Mouse (Mus musculus): ENCODE measurements around the gene Rgp1.
A peak's percentile ranks its signal among the peaks of the same experiment; 100 is the strongest.

The Rgp1 gene

DNA sequence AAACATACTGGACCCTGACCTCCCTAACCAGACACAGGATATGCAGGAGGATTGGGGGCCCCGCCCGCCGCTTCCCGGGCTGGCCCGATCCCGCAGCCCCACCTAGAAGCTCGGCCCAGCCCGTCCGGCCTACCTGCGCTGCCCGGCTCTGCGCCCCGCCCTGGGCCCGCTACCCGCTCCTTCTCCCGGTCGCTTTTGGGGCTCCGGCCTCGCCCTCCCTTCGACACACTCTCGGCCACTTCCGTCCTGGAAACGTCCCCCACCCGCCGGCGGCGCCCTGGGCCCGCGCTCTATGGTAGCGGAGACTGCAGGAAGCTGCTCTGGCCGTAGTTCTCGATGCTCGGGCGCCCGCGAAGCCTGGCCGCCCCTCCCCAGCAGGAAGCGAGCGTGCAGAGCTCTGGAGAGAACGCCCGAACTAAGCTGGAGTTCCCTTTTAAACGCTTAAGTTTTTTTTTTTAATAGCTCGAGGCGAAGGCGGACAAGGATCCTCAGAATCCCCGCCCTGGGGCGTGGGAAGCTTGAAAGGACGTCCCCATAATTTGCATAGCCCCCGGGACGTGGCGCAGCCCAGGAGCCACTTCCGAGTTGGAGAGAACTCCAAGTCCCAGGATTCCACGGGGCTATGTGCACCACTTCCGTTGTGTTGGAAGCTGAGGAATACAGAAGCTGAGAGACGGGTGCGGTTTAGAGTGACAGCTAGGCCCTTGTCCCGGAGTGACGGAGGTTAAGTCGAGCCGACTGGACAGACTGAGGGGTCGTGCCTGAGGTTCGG, 16.3 kb upstream of the Rgp1 start, which contains the start of the genes Creb3 and Tln1:
Gene Creb3 (plus strand): TSS at position 336 of the 772 bp plus-strand sequence.
Gene Tln1 (minus strand): TSS at position 695 of the 772 bp plus-strand sequence.
- peak; percentile 88 to 92 for DNase-seq (ENCODE audit: low read depth in 2 of 2, low spot score in 2 of 2)

DNA sequence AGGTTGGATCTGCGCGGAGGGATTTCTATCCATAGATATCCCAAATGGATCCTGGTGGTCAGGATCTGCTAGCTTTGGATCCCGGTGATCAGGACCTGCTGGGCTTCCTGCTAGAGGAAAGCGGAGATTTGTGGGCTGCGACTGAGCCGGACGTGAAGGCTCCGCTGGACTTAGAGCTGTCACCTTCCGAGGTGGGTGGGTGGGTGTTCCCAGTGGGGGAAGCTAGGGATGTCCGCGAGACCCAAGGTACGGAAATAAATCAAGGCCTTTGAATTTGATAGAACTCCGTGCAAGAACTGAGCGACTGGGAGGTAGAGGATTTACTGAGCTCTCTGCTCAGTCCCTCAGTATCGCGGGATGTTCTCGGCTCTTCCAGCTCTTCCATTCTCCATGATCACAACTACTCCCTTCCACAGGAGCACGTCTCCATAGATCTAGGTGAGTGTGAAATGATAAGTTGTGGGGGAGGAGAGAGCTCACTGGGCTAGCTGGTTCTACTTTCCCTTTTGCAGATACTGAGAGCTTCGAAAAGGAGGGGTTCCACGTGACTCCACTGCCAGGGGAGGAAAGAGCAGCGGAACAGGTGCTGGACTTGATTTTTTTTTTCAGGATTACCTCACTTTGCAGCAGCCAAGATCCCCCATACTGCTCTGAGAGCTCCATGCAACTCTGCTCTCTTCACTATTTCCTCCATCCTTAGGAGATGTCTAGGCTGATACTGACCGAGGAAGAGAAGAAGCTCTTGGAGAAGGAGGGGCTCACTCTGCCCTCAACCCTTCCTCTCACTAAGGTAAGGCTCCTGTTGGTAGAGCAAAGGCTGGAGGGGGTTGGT, 15.5 kb upstream of the Rgp1 start:
- no peak for DNase-seq (ENCODE audit: low read depth in 2 of 2, low spot score in 2 of 2)

DNA sequence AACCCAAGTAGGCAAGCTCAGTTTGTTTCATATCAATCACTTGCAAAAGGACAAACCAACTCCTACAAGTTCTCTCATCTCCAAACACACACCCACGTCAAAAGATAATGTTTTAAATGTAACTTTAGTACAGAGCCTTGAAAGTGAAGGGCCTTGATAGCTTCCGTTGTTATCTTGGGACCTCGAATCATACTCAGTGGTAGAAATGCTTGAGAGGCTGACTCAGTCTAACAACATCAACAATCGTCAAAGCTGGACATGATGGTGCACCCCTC, 15.0 kb upstream of the Rgp1 start:
- no peak for DNase-seq (ENCODE audit: low read depth in 2 of 2, low spot score in 2 of 2)

DNA sequence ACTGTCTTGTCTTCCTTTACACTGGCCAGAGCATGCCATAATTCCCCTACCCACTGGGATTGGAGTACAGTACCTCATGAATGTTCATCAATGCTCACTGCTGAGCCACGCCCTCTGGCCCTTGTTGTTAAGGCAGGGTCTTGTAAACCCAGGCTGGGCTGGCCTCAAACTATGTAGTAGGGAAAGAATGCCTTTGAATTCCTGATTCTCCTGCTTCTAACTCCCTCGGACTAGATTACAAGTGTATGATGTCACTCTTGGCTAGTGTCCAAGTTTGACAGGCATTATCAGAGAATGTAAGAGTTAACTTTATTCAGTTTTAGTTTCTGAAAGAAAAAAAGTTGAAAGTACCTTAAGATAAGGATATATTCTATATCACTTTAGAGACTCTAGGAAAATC, 14.3 kb upstream of the Rgp1 start:
- no peak for DNase-seq (ENCODE audit: low read depth in 2 of 2, low spot score in 2 of 2)

DNA sequence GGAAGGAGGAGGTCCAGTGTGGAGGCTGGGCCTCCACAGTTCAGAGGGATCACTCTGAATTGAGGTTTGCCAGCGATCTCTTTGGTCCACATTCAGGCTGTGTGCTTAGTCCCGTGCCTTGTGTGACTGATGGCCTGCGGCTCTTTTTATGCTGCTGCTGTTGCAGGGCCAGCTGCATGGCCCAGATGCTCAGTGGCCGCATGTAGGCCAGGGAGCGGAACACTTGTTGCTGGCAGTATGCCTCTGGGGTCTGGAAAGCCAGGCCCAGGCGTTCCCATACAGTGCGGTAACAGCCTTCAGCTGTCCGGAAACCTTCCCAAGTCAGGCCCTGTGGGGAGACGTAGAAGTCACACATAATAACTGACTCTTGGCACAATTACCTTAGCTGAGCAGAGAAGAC, 11.4 kb upstream of the Rgp1 start:
- DNase-seq (ENCODE audit: low read depth in 2 of 2, low spot score in 2 of 2) = no peak

DNA sequence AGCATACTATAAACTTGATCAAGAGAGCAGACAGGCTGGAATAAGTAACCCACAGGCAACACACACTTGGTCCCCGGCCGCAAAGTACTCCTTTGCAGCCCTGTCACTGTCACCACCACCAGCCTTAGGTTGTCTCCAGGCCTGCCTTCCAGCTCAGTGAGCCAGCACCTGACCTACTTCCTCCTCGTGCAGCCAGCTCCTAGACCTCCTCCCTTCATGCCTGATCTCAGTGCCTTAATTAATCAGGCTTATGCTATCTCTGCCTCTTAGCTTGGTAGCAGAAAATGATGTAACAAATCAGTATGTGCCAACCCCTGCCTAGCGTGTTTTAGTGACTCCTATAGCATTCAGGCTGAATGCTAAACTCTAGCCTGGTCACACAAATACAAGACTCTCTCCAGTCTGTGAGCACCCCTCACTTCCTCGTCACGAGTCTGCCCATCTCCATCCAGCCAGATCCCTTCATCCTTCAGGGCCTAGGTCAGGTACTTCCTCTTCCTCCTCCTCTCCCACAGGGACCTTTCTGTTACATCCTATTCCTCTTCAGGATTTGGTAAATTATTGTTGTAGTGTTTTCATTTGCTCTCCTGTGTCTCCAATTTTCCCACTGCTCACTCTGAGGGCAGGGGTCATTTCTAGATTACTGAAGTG, 7.0 kb upstream of the Rgp1 start:
- DNase-seq (ENCODE audit: low read depth in 2 of 2, low spot score in 2 of 2) = no peak

DNA sequence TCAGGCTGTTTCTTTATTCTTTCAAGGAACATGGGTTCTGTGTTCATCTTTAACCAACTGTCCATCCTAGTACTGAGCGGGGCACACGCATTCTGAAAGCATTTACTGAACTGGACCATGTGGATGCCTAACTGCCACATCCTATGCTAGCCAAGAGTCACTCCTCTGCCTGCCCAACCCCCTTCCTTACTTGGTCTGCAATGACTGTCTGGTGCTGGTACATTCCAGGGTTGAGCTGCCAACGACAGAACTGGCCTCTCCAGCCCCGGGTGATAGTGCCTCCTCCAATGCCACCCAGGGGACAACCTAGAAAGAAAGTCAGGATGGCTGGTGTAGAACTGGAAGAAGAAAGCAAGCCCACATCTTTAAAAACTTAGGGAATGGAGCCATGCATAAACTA, 5.0 kb upstream of the Rgp1 start:
- DNase-seq (ENCODE audit: low read depth in 2 of 2, low spot score in 2 of 2) = no peak

DNA sequence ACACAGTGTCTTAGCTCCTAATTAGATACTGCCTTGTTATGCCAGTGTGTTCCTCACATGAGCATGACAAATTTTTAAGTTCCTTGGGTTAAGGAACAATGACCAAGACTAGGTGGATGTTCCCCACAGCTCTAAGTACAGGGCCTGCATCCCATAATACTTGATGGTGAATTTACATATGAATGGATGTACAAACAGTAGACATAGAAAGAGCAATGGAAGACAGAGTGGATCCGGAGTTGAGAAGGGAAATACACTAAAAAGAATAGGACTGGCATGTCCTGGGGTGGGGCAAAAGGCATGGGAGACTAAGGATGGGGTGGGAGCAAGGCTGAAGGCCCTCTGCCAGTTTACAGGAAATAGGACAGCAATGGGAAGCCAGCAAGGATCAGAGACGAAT, 3.2 kb upstream of the Rgp1 start:
- DNase-seq (ENCODE audit: low read depth in 2 of 2, low spot score in 2 of 2) = no peak

DNA sequence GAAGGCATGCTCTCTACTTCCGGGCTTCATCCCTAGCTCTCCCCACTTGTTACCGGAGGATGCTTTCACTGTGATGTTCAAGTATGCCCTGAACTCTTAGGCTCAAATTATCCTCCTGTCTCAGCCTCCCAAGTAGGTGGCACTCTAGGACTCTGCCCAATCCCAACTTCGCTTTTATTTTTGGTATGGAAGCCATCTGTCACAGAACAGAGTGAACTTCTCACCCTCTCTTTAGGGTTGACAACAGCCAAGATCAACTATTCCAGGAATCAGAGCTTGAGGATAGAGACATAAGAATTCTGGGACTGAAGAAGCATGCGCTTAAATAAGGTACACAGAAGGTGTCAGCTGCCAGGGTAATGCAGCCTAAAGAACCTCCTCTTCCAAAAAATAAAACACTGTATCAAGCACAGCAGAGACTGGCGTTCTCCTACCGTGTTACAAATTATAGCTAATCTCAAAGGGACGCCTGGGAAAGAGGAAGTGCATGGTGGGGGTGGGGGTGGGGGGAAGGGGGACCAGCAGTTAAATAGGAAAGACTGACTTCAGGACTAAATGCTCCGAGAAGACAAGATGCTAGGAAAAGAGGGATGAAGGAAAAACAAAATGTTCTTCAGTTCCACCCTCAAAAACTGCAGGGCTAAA, 1.2 kb upstream of the Rgp1 start:
- no peak for DNase-seq (ENCODE audit: low read depth in 2 of 2, low spot score in 2 of 2)

DNA sequence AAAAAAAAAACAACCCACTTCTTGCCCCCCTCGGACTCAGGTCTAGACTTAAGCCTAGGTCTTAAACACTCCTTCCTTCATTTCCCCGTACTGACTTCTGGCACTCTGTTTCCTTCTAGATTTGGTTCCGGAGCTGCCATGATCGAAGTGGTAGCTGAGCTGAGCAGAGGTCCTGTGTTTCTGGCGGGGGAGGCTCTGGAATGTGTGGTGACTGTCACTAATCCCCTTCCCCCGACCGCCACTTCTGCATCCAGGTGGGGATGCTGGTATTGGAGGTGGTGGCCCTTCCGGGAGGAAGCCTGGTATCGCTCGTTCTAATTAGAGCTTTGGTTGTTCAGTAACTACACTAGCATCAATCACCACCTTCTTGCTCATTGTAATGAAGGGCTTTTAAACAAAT, 741 bp downstream of the Rgp1 start:
- DNase-seq (ENCODE audit: low read depth in 2 of 2, low spot score in 2 of 2) = no peak

DNA sequence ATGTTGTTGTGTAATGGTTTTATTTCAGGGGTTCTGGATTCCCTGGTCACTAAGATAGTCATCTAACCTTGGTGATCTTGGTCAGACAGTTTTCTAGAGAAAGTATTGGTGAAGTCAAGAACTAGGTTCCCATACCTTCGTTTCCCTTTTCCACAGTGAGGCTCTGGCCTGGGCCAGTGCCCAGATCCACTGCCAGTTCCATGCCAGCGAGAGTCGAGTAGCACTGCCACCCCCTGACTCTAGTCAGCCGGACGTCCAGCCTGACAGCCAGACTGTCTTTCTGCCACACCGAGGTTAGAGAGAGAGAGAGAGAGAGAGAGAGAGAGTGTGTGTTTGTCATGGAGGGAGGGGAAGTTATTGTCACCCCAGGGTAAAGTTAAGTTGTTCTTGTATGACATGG, 1.2 kb downstream of the Rgp1 start:
- no peak for DNase-seq (ENCODE audit: low read depth in 2 of 2, low spot score in 2 of 2)

DNA sequence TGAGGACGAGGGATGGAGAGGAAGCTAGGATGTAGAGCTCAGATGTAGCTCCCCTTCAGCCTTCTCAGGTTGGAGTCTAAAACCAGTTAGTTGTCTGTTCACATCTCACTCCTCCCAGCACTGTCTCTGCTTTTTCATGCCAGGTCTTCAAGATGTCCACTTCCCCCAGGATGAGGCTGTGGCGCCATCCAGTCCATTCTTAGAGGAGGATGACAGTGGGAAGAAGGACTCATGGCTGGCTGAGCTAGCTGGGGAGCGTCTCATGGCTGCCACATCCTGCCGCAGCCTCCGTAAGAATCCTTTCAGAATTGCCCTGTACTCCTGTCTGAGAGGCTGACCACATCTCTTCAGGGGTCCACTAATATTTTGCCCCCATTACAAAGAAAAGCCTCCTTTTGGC, 2.2 kb downstream of the Rgp1 start:
- no peak for DNase-seq (ENCODE audit: low read depth in 2 of 2, low spot score in 2 of 2)

DNA sequence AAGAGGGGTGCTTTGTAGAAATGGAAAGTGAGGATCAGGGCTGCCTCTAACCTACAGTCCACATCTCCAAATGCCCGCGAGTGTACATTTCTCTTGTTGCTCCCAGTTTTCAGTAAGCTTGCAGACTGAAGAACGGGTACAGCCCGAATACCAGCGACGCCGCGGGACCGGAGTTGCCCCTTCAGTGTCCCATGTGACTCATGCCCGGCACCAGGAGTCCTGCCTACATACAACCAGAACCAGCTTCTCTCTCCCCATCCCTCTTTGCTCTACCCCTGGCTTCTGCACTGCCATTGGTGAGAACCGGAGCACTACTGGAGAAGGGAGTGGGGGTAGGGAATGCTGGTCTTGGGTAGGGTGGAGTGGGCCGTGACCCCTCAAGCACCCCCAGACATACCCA, 2.9 kb downstream of the Rgp1 start:
- no peak for DNase-seq (ENCODE audit: low read depth in 2 of 2, low spot score in 2 of 2)

DNA sequence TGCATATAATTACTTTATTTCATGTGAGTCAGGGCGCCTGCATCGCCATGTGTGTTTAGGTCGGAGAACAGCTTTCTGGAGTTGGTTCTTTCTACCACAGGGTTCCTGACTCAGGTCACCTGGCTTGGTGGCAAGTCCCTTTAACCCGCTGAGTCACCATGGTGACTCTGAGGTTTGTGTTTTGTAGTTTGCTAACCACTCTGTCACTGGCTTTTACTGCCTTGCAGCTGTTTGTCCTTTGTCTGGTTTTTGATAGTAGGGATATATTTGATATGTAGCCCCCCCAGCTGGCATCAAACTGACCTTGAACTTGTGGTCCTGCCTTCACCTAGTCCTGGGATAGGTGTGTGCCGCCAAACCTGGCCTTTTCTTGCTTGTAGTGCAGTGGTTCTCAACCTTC, 3.7 kb downstream of the Rgp1 start:
- DNase-seq (ENCODE audit: low read depth in 2 of 2, low spot score in 2 of 2) = no peak

DNA sequence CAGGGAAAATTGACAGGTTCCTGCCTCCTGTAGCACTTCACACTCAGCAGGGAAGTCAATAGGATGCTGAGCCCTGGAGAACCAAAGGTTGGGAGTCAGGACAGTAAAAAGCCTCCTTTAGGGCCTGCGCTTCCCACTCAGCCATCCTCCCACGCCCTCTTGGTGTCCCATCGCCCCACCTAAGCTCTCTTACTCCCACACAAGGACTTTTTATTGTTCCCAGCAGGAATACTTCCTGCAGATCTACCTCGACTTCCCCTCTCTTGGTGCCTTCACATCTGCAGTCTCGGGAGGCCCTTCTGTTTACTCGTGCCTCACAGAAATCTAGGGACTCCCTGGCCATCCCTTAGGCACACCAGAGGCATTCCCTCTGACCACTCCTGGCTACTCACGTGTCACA, 4.9 kb downstream of the Rgp1 start:
- no peak for DNase-seq (ENCODE audit: low read depth in 2 of 2, low spot score in 2 of 2)

DNA sequence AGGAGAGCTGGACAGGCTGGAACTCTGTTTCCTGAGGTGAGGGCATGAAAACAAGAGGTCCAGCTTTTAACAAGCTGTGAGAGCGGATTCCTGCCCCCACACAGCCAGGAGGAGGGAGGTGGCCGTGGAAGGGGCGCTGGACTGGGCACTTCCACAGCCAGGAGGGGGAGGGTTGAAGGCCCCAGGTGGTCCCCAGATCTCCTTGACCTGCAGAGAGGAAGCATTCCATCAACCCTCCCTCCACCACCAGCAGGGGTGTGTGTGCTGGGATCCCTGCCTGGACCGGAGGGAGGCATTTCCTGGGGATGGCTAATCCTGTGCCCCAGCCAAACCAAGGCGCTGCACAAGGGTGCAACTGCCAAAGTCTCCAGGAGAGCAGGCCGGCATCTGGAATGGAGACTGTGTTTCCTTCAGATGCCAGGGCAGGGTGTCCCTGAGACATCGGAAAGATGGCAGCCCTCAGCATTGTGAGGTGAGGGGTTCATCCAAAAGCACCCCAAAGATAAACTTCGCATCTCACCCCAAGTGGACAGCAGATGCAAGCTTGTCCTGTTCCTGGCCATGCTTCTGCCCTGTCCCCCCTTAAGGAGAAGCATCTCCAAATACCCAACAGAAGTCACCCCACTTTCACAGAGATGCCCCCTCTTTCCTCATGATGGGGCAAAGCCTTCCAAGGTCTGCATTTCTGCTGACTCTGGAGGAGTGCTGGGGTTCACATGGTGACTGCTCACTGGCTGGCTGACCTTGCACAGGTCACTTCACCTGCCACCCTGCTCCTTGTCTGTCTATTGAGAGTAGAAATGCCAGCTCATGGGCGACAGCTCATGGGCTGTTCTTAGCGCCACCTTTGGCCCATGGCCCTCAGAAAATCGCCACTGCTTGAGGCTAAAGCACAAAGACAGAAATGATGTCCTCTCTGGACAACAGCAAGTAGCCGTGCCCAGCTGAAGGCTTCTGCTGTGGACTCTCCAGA, 6.2 kb downstream of the Rgp1 start, which contains the start of gene Msmp:
Gene Msmp (minus strand): TSS at position 51 of the 973 bp plus-strand sequence.
- no peak for DNase-seq (ENCODE audit: low read depth in 2 of 2, low spot score in 2 of 2)

DNA sequence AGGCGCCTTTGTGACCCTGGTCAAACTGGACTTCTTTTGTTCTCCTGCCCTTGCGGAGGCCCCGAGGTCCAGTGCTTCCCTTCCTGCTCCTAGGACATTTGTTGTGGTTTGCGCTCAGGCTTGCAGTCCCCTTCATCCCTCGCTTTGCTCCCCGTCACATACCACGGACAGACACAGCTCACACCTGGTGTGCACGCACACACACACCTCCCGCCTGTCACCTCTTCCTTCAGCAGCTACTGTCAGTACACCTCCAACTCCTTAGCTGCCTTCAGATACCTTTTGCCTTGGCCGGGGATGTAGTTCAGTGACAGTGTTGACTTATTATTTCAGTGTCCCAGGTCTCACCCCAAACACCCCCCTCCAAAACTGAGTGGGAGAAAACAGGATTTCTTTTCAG, 7.2 kb downstream of the Rgp1 start:
- DNase-seq (ENCODE audit: low read depth in 2 of 2, low spot score in 2 of 2) = no peak

DNA sequence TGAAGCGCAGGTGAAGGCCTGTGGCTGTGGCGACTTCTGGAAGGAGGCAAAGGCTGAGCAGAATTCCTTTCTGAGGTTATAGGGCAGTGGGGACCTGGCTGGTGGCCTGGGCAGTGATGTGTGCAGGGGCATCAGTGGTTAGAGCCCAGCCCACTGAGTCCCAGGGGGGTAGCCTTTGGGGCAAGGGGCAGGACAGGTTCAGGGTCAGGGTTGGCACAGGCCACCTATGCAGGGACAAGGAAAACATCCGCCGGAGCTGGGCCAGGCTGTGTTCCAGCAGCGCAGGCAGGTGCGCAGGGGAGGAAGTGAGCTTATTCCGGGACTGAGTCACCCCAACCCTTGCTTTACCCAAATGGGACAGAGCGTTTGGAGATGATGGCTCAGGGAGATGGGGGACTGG, 7.9 kb downstream of the Rgp1 start:
- no peak for DNase-seq (ENCODE audit: low read depth in 2 of 2, low spot score in 2 of 2)

DNA sequence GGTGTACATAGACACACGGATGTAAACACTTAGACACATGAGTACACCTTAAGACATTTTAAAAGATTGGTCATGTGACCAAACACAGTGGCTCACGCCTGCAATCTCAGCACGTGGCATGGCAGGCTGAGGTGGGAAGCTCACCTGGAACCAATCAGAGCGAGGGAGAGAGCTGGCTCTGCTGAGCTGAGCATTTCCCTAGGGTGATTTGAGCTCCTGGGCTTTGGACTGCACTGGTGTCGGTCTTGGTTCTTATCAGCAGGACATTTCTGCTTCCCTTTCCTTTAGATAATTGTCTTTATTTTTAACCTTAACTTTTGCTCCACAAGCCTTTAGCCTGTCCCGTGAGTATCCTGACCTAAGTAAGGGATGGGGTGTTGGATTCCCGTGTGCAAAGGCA, 9.2 kb downstream of the Rgp1 start:
- DNase-seq (ENCODE audit: low read depth in 2 of 2, low spot score in 2 of 2) = no peak

DNA sequence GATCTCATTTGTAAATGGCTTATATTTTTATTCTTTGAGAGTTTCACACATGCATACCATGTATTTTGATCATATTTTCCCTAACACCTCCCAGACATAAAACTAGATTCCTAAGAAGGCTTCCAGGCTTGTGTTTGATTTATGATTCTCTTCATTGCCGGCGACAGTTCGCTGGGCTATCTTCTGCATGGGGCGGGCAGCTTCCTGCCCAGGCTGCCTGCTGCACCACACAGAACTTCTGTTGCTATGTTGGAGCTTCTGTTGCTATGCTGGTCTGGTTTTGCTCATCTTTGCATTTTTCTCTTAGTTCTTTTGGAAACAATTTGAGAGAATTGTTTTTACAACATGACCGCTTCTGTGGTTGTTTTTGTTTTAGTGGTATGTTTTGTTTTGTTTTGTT, 13.0 kb downstream of the Rgp1 start:
- no peak for DNase-seq (ENCODE audit: low read depth in 2 of 2, low spot score in 2 of 2)

DNA sequence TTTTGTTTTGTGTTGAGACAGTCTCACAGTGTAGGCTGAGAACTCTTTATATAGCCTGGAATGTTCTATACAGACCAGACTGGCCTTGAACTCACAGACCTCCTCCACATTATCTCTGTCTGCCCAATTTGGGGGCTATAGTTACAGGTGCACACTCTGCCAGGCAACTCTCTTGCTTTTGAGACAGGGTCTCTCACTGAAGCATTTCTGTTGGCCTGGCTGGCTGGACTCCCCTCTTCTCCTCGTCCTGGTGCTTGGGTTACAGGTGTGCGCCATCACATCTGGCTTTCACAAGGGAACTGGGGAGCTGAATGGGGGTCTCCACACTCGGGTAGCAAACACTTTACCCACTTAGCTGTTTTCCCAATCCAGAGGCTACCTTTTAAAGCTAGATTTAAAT, 13.4 kb downstream of the Rgp1 start:
- DNase-seq (ENCODE audit: low read depth in 2 of 2, low spot score in 2 of 2) = no peak

All from CD8-positive naive resting alpha-beta T cell, adult 2 months (primary cell).